Mouse (Mus musculus): Measurements from ENCODE around the gene Tmtc2. TPM values are rescaled to one million over a fixed set of nuclear protein-coding genes. Genes with fewer than 3 reads are reported as not detected.

The Tmtc2 gene
- polyA plus RNA-seq, 1 experiment from 2014 or later: 8.1 TPM

DNA sequence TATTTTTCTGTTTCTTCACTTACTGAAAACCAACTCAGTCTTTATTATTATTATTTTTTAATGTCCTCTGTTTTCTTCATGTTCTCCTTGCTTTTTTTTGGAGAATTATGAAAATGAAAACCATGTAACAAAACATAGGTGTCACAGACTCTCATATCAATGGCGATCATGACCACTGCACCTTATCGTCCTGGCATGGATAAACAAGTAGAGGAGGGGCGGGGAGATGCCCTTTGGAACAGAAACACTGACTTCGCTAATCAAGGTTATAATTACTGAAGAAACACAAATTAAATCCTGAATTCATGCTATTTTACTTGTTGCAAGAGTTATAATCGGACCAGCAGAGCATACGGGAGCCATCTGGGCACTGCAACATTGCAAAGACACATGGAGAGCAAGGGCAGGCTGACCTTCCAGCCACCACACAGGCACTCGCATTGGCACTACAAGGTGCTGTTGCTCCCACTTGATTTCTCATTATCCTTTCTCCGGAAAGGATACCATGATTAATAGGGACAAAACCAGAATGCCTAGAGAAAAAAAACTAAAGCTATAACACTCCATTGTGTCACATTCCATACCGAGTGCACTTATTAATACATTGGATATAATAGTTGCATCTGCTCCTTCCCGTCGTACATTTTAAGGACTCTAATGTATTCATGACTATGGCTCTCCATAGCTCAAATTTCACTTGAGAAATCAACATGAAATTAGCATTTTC lies 172.3 kb downstream of the Tmtc2 start:
- Histone ChIP-seq H3K4me3 (replicated peaks; ENCODE audit: low read depth, low read length) (no peak overlapping the region), H3K36me3 (ENCODE audit: control insufficient read depth, insufficient read depth, low read length) (no peaks in the 10 kb centered on the region), H3K9me3 (ENCODE audit: control insufficient read depth, low read length) (no peaks in the 10 kb centered on the region), H3K27ac (replicated peaks; ENCODE audit: low read depth, low read length) (peak overlapping the region; percentile 32; the same call in 1 of the 2 replicates), H3K9ac (replicated peaks; ENCODE audit: low read length) (no peak overlapping the region), H3K27me3 (ENCODE audit: control insufficient read depth, insufficient read depth, low read length) (no peaks in the 10 kb centered on the region), H3K4me1 (ENCODE audit: control insufficient read depth, insufficient read depth, low read length) (0 out of 2 replicates have a peak, but pooled peaks cover 6% of the 10 kb centered on the region), H3K4me2 (ENCODE audit: low read length) (peak overlapping the region; percentile 37)
- WGBS: 56% methylated on average over 11 of the region's 11 CpGs
- DNase-seq (no peak), ATAC-seq (ENCODE audit: low FRiP score, low TSS enrichment) (peak; percentile 60)

DNA sequence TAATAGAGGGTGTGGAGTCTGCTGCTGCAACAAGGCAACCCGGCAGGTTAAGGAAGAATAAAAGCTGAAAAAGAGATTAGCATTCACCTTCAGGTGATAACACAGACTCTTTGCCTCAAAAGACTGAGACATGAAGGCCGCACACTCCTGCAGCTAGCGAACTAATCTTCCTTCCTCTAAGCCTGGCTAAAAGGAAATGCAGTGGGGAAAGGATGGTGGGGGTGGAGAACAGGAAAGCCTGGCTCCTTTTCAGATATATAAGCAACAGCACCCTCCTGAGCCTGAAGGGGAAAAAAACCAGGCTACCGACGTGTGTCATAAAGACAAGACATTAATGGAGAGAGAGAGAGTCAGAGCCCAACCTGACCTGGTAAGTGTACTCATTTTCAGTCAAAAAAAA lies 174.9 kb downstream of the Tmtc2 start:
- H3K27ac ChIP-seq (replicated peaks; ENCODE audit: low read depth, low read length): no peak overlapping the region
- 0 out of 2 replicates have a peak, but pooled peaks cover 6% of the 10 kb centered on the region for H3K4me1 ChIP-seq (ENCODE audit: control insufficient read depth, insufficient read depth, low read length)
- ATAC-seq (ENCODE audit: low FRiP score, low TSS enrichment): no peak
- H3K9ac ChIP-seq (replicated peaks; ENCODE audit: low read length): no peak overlapping the region
- 0 out of 2 replicates have a peak, but pooled peaks cover 2% of the 10 kb centered on the region for H3K9me3 ChIP-seq (ENCODE audit: control insufficient read depth, low read length)
- no peak overlapping the region for H3K4me3 ChIP-seq (replicated peaks; ENCODE audit: low read depth, low read length)
- H3K27me3 ChIP-seq (ENCODE audit: control insufficient read depth, insufficient read depth, low read length): no peaks in the 10 kb centered on the region
- 41% methylated on average over 5 of the region's 5 CpGs for WGBS
- H3K4me2 ChIP-seq (ENCODE audit: low read length): no peak overlapping the region
- no peaks in the 10 kb centered on the region for H3K36me3 ChIP-seq (ENCODE audit: control insufficient read depth, insufficient read depth, low read length)
- peak; percentile 65 for DNase-seq

GRCm38 (mm10) chr10:105384065-105384464 lies 190.2 kb downstream of the Tmtc2 start:
- H3K4me2 ChIP-seq (ENCODE audit: low read length): no peak overlapping the region
- H3K36me3 ChIP-seq (ENCODE audit: control insufficient read depth, insufficient read depth, low read length): no peaks in the 10 kb centered on the region
- WGBS: 74% methylated on average over 4 of the region's 4 CpGs
- no peak overlapping the region for H3K9ac ChIP-seq (replicated peaks; ENCODE audit: low read length)
- H3K4me3 ChIP-seq (replicated peaks; ENCODE audit: low read depth, low read length): no peak overlapping the region
- H3K27ac ChIP-seq (replicated peaks; ENCODE audit: low read depth, low read length): no peak overlapping the region
- ATAC-seq (ENCODE audit: low FRiP score, low TSS enrichment) (no peak), DNase-seq (no peak)
- H3K27me3 ChIP-seq (ENCODE audit: control insufficient read depth, insufficient read depth, low read length): no peaks in the 10 kb centered on the region
- H3K9me3 ChIP-seq (ENCODE audit: control insufficient read depth, low read length): no peaks in the 10 kb centered on the region
- H3K4me1 ChIP-seq (ENCODE audit: control insufficient read depth, insufficient read depth, low read length): peaks cover 9% of the 10 kb centered on the region; the same call in 1 of the 2 replicates

- Histone ChIP-seq H3K4me2 (ENCODE audit: low read length) (no peak overlapping the region), H3K36me3 (ENCODE audit: control insufficient read depth, insufficient read depth, low read length) (no peaks in the 10 kb centered on the region), H3K9me3 (ENCODE audit: control insufficient read depth, low read length) (no peaks in the 10 kb centered on the region), H3K4me1 (ENCODE audit: control insufficient read depth, insufficient read depth, low read length) (peaks cover 9% of the 10 kb centered on the region; the same call in 1 of the 2 replicates), H3K27ac (replicated peaks; ENCODE audit: low read depth, low read length) (no peak overlapping the region), H3K27me3 (ENCODE audit: control insufficient read depth, insufficient read depth, low read length) (no peaks in the 10 kb centered on the region), H3K9ac (replicated peaks; ENCODE audit: low read length) (no peak overlapping the region), H3K4me3 (replicated peaks; ENCODE audit: low read depth, low read length) (no peak overlapping the region)
- no peak for ATAC-seq (ENCODE audit: low FRiP score, low TSS enrichment)
- DNase-seq: no peak
- WGBS: 93% methylated on average over 1 of the region's 1 CpGs
Measured at GRCm38 (mm10) chr10:105381705-105382104, 192.5 kb downstream of the Tmtc2 start.

DNA sequence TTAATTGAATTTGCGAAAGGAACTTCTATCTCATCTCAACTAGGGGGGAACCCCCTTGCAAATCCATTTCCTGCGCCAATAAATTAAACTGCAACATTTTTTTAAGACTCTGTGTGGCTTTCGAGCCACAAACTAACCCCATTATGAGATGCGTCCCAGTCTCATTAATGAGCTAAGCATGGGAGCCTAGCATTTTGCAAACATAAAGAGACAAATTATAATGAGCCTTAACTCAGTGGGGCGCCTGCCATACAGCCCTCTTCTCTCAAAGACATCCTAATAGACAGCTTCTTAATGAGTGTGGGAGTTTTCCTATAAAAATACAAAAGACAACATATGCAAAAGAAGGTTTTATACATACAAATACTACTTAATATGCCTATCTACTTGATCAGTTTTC lies 193.0 kb downstream of the Tmtc2 start:
- H3K9me3 ChIP-seq (ENCODE audit: control insufficient read depth, low read length): no peaks in the 10 kb centered on the region
- 30% methylated on average over 5 of the region's 5 CpGs for WGBS
- no peaks in the 10 kb centered on the region for H3K27me3 ChIP-seq (ENCODE audit: control insufficient read depth, insufficient read depth, low read length)
- H3K4me3 ChIP-seq (replicated peaks; ENCODE audit: low read depth, low read length): no peak overlapping the region
- no peak overlapping the region for H3K27ac ChIP-seq (replicated peaks; ENCODE audit: low read depth, low read length)
- no peak overlapping the region for H3K4me2 ChIP-seq (ENCODE audit: low read length)
- peaks cover 9% of the 10 kb centered on the region; the same call in 1 of the 2 replicates for H3K4me1 ChIP-seq (ENCODE audit: control insufficient read depth, insufficient read depth, low read length)
- no peak overlapping the region for H3K9ac ChIP-seq (replicated peaks; ENCODE audit: low read length)
- DNase-seq (peak; percentile 49), ATAC-seq (ENCODE audit: low FRiP score, low TSS enrichment) (no peak)
- no peaks in the 10 kb centered on the region for H3K36me3 ChIP-seq (ENCODE audit: control insufficient read depth, insufficient read depth, low read length)

DNA sequence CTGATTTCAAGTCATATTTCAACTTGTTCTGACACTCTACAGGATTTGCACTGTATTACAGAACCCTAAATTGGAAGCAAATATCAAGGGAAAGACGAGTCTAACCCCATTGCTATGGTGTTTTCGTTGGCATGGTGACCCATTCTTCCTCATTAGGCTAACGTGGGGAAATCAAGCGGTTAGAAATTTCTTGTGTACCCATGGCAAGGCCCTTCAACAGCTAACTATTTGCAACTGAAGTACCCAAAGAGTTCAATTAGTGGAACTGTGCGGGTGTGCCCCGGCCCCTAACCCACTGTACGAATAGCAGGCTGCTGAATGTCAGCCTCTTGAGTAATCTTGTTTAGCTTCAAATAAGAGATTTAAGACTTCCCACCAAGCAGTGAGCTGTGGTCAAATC lies 193.7 kb downstream of the Tmtc2 start:
- H3K4me1 ChIP-seq (ENCODE audit: control insufficient read depth, insufficient read depth, low read length): peaks cover 9% of the 10 kb centered on the region; the same call in 1 of the 2 replicates
- no peaks in the 10 kb centered on the region for H3K27me3 ChIP-seq (ENCODE audit: control insufficient read depth, insufficient read depth, low read length)
- H3K9me3 ChIP-seq (ENCODE audit: control insufficient read depth, low read length): no peaks in the 10 kb centered on the region
- H3K9ac ChIP-seq (replicated peaks; ENCODE audit: low read length): no peak overlapping the region
- WGBS: 24% methylated on average over 7 of the region's 7 CpGs
- DNase-seq (peak; percentile 41), ATAC-seq (ENCODE audit: low FRiP score, low TSS enrichment) (no peak)
- H3K4me2 ChIP-seq (ENCODE audit: low read length): no peak overlapping the region
- no peak overlapping the region for H3K4me3 ChIP-seq (replicated peaks; ENCODE audit: low read depth, low read length)
- no peak overlapping the region for H3K27ac ChIP-seq (replicated peaks; ENCODE audit: low read depth, low read length)
- no peaks in the 10 kb centered on the region for H3K36me3 ChIP-seq (ENCODE audit: control insufficient read depth, insufficient read depth, low read length)

GRCm38 (mm10) chr10:105377711-105378110 lies 196.5 kb downstream of the Tmtc2 start:
- no peak overlapping the region for H3K4me3 ChIP-seq (replicated peaks; ENCODE audit: low read depth, low read length)
- H3K4me1 ChIP-seq (ENCODE audit: control insufficient read depth, insufficient read depth, low read length): peaks cover 9% of the 10 kb centered on the region; the same call in 1 of the 2 replicates
- H3K9ac ChIP-seq (replicated peaks; ENCODE audit: low read length): no peak overlapping the region
- H3K27me3 ChIP-seq (ENCODE audit: control insufficient read depth, insufficient read depth, low read length): no peaks in the 10 kb centered on the region
- H3K36me3 ChIP-seq (ENCODE audit: control insufficient read depth, insufficient read depth, low read length): no peaks in the 10 kb centered on the region
- DNase-seq (no peak), ATAC-seq (ENCODE audit: low FRiP score, low TSS enrichment) (no peak)
- WGBS: 98% methylated on average over 2 of the region's 2 CpGs
- H3K27ac ChIP-seq (replicated peaks; ENCODE audit: low read depth, low read length): no peak overlapping the region
- no peak overlapping the region for H3K4me2 ChIP-seq (ENCODE audit: low read length)
- peaks cover 6% of the 10 kb centered on the region; the same call in 1 of the 2 replicates for H3K9me3 ChIP-seq (ENCODE audit: control insufficient read depth, low read length)

DNA sequence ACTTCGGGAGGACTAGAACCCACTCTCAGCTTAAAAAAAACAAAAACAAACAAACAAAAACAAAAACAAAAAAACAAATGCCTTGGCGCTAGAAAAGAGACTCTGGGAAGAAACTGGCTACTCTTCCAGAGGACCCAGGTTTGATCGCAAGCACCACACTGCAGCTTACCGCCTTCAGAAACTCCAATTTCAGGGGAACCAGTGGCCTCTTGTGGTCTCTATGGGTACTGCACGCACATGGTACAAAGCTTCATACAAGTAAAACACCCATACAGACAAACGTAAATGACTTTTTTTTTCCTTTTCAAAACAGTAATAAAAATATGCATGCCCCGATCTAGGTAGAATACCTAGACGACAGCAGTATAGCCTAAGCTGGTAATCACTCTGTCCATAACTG lies 201.0 kb downstream of the Tmtc2 start:
- Histone ChIP-seq H3K36me3 (ENCODE audit: control insufficient read depth, insufficient read depth, low read length) (no peaks in the 10 kb centered on the region), H3K9me3 (ENCODE audit: control insufficient read depth, low read length) (peaks cover 6% of the 10 kb centered on the region; the same call in 1 of the 2 replicates), H3K27me3 (ENCODE audit: control insufficient read depth, insufficient read depth, low read length) (no peaks in the 10 kb centered on the region), H3K4me2 (ENCODE audit: low read length) (no peak overlapping the region), H3K4me1 (ENCODE audit: control insufficient read depth, insufficient read depth, low read length) (no peaks in the 10 kb centered on the region), H3K9ac (replicated peaks; ENCODE audit: low read length) (no peak overlapping the region), H3K4me3 (replicated peaks; ENCODE audit: low read depth, low read length) (no peak overlapping the region), H3K27ac (replicated peaks; ENCODE audit: low read depth, low read length) (no peak overlapping the region)
- ATAC-seq (ENCODE audit: low FRiP score, low TSS enrichment): no peak
- no peak for DNase-seq
- WGBS: 94% methylated on average over 8 of the region's 8 CpGs

- no peak overlapping the region for H3K4me2 ChIP-seq (ENCODE audit: low read length)
- H3K27ac ChIP-seq (replicated peaks; ENCODE audit: low read depth, low read length): no peak overlapping the region
- H3K9me3 ChIP-seq (ENCODE audit: control insufficient read depth, low read length): peaks cover 3% of the 10 kb centered on the region; the same call in 1 of the 2 replicates
- ATAC-seq (ENCODE audit: low FRiP score, low TSS enrichment) (no peak), DNase-seq (no peak)
- WGBS: 91% methylated on average over 8 of the region's 8 CpGs
- H3K9ac ChIP-seq (replicated peaks; ENCODE audit: low read length): no peak overlapping the region
- H3K36me3 ChIP-seq (ENCODE audit: control insufficient read depth, insufficient read depth, low read length): no peaks in the 10 kb centered on the region
- H3K4me1 ChIP-seq (ENCODE audit: control insufficient read depth, insufficient read depth, low read length): 0 out of 2 replicates have a peak, but pooled peaks cover 6% of the 10 kb centered on the region
- H3K4me3 ChIP-seq (replicated peaks; ENCODE audit: low read depth, low read length): no peak overlapping the region
- H3K27me3 ChIP-seq (ENCODE audit: control insufficient read depth, insufficient read depth, low read length): no peaks in the 10 kb centered on the region
Measured at GRCm38 (mm10) chr10:105368242-105368641, 206.0 kb downstream of the Tmtc2 start.
